Mouse (Mus musculus) monocyte, adult 2 months (primary cell): ENCODE measurements around the gene S1pr5.
"Not testable (repeated sequence)": the region's sequence is repeated elsewhere in the genome, so short reads cannot be mapped to it uniquely, and the experiment has no call there.

ENCODE experiments used
- DNase-seq, 2 experiments: peaks; one replicate each; pipeline ENCODE4 v3.0.0; 2022; ENCODE audit warnings: low spot score in 2 of 2, low read depth in 1 of 2

Gene S1pr5

DNA sequence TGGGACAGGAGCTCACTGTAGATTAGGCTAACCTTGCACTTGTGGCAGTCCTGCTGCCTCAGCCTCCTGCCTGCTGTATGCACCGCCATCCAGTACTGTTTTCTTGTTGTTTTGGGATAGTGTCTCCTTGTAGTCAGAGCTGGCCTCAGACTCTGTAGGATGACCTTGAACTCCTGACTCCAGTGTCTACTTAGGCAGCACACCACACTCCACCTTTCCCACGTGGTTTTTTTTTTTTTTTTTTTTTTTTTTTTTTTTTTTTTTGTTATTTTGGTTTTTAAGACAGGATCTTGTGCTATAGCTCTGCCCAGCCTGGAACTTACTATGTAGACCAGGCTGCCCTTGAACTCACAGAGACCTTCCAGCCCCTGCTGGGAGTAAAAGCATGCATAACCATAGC, 39.6 kb downstream of the S1pr5 start:
- DNase-seq: no peak

DNA sequence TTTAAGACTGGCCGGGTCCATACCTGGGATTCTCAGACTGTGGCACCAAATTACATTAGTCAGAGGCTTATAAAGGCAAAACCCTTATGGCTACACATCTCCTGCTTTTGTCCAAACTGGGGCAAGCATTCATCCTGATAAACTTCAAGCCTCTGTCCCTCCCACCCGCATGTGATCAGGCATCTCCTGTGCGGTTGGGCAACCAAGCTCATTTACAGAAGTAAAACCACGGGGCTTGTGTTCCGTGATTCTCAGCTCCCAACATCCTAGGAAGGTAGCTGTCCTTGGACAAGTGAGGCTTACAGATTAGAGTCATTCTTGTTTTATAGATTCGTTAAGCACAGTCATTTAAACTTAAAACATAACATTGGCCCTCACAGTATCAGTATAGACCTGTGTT, 41.4 kb downstream of the S1pr5 start:
- DNase-seq: no peak

DNA sequence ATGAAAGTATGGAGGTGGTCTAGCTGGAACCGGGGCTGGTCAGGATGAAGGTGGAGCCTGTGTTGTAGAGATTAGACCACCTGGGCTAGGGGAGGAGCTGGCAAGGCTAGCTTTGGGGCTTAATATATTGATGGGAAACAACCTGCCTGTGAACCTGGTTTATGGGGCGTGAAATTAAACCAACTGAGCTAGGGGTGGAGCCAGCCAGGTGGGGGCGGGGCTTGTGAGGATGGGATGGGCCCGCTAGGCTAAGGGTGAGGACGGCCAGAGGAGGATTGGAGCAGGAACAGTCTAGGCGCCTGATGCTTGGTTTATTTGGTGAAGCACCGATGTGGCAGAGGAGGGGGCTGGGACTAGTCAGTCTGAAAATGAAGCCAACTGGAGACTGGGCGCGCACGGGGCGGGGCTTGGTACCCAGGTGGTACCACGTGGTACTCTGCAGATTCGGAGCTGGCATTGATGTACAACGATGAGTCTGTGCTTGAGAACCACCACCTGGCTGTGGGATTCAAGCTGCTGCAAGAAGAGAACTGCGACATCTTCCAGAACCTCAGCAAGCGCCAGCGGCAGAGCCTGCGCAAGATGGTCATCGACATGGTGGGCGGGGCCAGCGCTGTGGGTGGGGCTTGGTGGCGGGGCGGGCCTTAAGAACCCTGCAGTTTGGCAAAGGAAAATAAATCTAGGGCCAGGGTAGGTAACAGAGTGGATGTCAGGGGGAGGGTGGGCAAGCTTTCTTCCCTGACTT, 43.5 kb downstream of the S1pr5 start:
- DNase-seq: no peak

DNA sequence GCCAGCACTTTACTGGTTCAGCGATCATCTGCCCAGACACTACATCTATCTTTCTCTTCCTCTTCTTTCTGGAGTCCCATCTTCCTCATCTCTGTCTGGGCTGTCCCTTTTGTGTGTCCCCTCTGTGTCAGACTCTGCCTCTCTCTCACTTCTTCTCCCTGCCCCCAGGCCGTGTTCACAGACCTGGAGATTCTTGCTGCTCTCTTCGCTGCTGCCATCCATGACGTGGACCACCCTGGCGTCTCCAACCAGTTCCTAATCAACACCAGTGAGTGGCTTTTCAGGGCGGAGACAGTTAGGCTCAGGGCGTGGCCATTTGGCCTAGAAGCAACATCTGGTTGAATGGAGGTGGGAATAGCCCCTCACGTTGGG, 44.1 kb downstream of the S1pr5 start:
- DNase-seq: no peak

DNA sequence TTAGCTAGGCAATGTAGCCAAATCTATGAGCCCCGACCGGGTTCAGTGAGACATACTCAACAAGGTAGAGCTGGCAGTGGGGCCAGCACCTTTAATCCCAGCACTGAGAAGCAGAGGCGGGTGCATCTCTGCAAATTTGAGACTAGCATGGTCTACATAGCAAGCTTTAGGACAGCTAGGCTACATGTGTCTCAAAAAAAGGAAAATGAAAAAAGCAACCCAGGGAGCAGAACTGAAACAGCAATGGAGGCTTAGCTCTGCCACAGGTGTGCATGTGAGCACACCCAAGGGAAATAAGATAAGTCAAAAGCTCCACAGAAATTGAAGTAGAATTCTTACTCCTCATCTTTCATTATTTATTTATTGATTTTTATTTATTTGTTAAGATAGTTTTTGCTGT, 49.3 kb downstream of the S1pr5 start:
- no peak for DNase-seq

DNA sequence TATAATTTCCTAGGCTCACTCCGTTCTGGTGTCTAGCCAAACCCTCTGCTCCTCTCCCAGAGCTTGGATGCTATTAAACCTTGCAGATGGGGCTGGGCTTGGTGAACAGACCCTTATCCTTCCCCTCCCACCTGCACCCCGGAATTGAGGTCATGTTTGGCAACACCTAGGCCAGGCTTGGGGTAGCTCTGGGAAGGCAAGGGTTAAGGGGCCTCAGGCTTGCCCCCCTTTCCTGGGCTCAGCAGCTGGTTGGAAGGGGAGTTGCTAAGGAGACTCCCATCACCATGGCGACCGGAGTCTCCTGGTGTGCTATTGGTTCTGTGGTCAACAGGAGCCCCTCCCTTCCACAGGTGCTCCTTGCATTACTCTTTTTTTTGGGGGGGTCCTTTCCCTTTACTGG, 50.3 kb downstream of the S1pr5 start:
- no peak for DNase-seq

DNA sequence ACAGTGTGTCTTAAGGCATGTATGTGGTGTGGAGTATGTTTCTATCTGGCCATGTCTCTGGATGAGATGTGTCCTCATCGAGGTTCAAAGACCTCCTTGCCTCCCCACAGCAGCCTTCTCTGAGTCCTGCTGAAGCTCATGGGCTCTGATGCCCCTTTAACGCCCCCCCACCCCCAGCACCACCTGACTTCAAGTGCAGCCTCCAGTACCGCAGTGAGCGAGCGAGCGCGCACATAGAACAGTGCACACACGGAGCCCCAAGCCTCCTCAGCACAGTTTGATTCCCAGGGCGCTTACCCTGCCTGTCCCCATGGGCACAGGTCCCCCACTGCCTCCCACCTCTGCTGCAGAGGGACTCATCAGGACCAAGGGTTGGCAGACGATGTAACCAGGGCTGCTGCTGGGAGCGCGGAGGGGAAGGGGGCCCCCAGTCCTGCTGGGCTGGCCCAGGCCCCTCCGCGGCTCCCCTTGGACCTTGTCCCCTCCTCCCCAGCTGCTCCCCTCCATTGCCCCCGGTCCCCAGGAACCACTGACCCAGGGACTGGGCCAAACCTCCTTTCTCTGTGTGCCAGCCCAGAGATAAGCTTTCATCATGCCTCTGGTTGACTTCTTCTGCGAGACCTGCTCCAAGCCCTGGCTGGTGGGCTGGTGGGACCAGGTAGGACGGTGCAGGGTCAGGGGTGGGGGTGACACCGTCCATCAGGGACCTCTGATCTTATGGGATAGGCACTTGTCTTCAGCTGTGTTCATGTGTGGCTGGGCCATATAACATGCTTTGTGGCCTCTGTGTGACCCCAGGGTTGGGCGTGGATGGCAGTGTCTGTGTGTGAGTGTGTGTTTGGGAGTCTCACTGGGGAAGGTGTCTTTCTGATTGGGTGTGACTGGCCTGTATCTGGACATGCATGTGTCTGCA, 51.5 kb downstream of the S1pr5 start:
- no peak for DNase-seq

DNA sequence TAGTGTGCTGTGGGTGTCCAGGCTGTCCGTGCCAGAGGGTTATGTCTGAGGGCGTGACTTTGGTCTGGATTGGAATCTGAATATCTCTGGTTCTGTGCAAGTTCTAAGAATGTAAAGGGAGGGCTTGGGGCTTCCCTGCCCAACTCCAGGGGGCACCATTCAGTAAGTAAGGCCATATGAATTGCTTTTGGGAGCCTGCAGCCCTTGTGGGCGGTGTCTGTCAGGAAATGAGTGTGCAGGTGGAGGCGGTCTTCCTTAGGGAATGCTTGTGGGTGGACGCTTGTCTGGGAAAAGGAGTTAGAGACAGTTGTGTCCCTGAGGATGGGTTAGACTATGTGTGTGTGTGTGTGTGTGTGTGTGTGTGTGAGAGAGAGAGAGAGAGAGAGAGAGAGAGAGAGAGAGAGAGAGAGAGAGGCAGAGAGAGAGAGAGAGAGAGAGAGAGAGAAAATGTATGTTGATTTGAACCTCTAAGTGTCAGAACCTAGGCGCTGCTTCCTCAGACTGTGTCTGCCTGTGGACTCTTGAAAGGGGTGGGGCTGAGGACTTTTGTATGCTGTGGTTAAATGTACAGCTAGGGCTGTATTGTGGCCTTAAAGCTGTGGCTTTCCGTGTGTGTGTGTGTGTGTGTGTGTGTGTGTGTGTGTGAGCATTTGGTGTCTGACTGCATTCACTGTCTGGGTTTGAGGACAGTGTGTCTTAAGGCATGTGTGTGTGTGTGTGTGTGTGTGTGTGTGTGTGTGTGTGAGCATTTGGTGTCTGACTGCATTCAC, 52.3 kb downstream of the S1pr5 start:
- DNase-seq: not testable (repeated sequence)

DNA sequence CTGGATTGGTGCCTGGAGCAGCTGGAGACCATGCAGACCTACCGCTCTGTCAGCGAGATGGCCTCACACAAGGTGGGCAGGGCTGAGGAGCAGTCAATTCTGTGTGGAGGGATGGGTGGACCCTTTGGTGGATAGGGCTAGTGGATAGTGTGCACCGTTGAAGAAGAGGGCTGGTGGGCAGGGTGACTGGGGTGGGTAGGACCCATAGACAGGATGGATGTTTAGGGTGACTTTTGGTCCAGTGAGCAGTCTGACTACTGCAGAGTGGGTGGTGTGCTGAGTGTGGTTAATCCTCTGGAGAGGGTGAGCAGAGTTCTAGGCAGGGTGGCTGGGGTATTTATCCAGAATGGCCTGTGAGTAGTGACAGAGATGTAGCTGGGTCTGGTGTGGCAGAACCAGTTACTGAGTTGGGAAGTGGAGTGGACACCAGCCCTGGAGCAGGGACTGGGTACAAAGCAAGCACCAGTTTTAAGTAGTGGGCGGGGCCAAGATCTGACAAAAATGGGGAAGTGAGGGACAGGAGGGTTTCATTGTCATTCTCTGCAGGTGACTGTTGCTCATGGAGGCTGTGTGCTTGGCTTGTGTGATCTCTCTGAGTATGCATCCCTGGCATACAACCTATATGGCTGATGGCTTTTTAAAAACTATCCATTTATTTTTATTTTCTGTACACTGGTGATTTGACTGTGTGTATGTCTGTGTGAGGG, 53.3 kb downstream of the S1pr5 start:
- DNase-seq: peak in 1 of 2 experiments; percentile 29

DNA sequence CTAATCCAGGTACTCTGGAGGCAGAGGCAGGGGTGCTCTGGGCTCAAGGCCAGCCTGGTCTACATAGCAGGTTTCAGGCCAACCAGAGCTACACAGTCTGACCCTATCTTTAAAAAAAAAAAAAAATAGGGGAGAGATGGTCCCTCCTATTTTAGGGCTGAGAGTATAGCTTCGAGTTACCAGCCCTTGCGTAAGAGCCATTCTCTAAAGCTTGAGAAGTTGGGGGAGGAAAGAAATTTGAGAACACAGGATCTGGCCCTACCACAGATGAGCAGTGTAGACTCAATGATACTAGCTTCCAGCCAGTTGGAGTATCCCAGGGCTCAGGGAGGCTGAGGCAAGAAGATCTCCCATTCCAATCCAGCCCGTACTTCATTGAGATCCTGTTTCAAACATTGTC, 54.5 kb downstream of the S1pr5 start:
- no peak for DNase-seq
